Mouse (Mus musculus): ENCODE results near the gene Slc44a1. TPM values are rescaled to one million over a fixed set of nuclear protein-coding genes. Genes with fewer than 3 reads are reported as not detected.

Slc44a1 gene
- polyA plus RNA-seq, 1 experiment: 0.07 TPM

DNA sequence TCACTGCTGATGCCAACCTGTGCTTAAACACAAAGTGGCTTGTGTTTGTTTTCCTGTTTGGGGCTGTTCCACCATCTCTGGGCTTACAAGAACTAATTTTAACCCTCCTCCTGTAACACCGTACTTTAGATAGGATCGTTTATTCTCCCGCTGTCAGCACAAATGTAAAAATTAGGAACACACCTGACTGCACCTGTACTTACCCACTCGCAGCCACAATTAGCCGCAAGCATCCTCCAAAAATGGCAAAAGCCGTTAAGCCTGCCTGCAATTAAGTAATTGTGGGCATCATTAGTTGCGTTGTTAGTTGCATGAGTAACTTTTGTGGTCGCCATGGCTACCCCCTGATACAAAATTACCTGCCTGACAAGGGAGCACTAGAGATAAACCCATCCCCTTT, 31.4 kb upstream of the Slc44a1 start:
- H3K9me3 ChIP-seq (ENCODE audit: control insufficient read depth, low read length): no peaks in the 10 kb centered on the region
- no peak overlapping the region for H3K4me3 ChIP-seq (replicated peaks)
- H3K4me1 ChIP-seq (ENCODE audit: control insufficient read depth): peaks cover 6% of the 10 kb centered on the region; the same call in 1 of the 2 replicates
- no peaks in the 10 kb centered on the region for H3K36me3 ChIP-seq (ENCODE audit: control insufficient read depth)
- TF ChIP-seq TAL1 (IDR thresholded peaks at IDR 0.05; ENCODE audit: low read length) (no peak), GATA1 (IDR thresholded peaks at IDR 0.05; ENCODE audit: low read length) (no peak)
- H3K27me3 ChIP-seq (ENCODE audit: control insufficient read depth): no peaks in the 10 kb centered on the region

DNA sequence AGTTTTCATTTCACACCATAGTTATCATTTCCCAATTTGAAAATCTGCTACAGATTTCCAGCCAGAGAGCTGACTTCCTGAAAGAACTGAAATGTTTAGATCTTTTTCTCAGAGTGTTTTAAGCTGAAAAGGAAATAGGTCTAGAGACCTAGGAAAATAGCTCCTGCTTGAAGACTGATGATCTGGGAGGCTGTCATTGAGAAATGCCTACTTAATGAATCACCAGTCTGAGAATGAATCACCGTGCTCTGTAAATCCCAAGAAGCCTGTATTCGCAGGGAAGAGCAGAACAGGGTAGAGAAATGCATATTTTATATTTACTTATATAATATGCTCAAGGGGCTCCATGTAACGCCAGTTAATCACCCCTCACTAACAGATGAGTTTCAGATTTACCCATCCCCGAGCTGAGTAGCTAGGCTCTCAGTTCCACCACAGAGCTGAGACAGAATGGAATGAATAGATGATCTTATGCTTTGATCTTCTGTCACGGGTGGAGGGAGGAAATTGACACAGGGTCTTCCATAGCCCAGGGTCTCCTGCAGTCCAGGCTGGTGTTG, 30.6 kb upstream of the Slc44a1 start:
- no peak for TF ChIP-seq GATA1 (IDR thresholded peaks at IDR 0.05; ENCODE audit: low read length)
- H3K4me1 ChIP-seq (ENCODE audit: control insufficient read depth): peaks cover 13% of the 10 kb centered on the region; the same call in 1 of the 2 replicates

DNA sequence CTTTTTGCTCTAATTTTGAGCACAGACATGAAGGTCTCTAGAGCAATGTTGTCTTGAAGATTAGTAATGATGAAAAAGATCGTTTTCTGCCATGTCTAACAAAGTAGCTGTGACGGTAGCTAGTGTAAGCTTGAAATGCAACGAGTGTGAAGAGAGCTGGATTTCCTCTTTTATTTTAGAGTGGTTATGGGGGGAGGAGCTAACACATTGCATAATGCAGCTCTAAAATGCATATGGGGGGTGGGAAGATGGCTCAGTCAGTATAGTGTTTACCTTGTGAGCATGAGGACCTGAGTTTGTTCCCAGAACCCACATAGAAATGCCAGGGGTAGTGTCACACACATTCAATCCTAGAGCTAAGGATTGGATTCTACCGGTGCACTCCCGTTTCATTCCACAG, 29.5 kb upstream of the Slc44a1 start:
- Histone ChIP-seq H3K4me1 (ENCODE audit: control insufficient read depth) (peaks cover 13% of the 10 kb centered on the region; the same call in 1 of the 2 replicates), H3K4me3 (replicated peaks) (no peak overlapping the region), H3K27me3 (ENCODE audit: control insufficient read depth) (no peaks in the 10 kb centered on the region), H3K9me3 (ENCODE audit: control insufficient read depth, low read length) (no peaks in the 10 kb centered on the region), H3K36me3 (ENCODE audit: control insufficient read depth) (no peaks in the 10 kb centered on the region)
- no peak for TF ChIP-seq GATA1 (IDR thresholded peaks at IDR 0.05; ENCODE audit: low read length)
- TF ChIP-seq TAL1 (IDR thresholded peaks at IDR 0.05; ENCODE audit: low read length): no peak

More for the DNA sequence above, 30.6 kb upstream of the Slc44a1 start:
- Histone ChIP-seq H3K36me3 (ENCODE audit: control insufficient read depth) (no peaks in the 10 kb centered on the region), H3K9me3 (ENCODE audit: control insufficient read depth, low read length) (no peaks in the 10 kb centered on the region), H3K4me3 (replicated peaks) (no peak overlapping the region), H3K27me3 (ENCODE audit: control insufficient read depth) (no peaks in the 10 kb centered on the region)

- Histone ChIP-seq H3K36me3 (ENCODE audit: control insufficient read depth) (no peaks in the 10 kb centered on the region), H3K4me1 (ENCODE audit: control insufficient read depth) (peaks cover 13% of the 10 kb centered on the region; the same call in 1 of the 2 replicates), H3K9me3 (ENCODE audit: control insufficient read depth, low read length) (no peaks in the 10 kb centered on the region), H3K27me3 (ENCODE audit: control insufficient read depth) (no peaks in the 10 kb centered on the region), H3K4me3 (replicated peaks) (no peak overlapping the region)
- TF ChIP-seq GATA1 (IDR thresholded peaks at IDR 0.05; ENCODE audit: low read length): no peak
- no peak for TF ChIP-seq TAL1 (IDR thresholded peaks at IDR 0.05; ENCODE audit: low read length)
These were observed 28.0 kb upstream of the Slc44a1 start for GRCm38 (mm10) chr4:53411958-53412870.

DNA sequence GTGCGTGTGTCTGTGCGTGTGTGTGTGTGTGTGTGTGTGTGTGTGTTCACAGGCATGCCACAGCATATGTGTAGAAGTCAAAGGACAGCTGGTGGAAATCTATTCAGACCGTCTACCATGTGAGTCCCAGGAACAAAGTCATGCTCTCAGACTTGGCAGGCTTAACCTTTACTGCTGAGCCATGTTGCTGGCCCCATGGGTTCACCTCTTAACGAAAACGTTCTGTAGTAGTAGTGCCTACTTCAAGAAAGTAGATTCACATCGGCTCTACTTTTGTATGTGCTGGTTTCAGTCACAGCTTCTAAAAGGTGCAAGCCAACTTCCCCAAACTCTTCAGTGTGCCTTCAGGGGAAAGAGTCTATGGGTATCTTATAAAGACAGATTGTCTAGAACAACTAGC, 27.2 kb upstream of the Slc44a1 start:
- TF ChIP-seq GATA1 (IDR thresholded peaks at IDR 0.05; ENCODE audit: low read length) (no peak), TAL1 (IDR thresholded peaks at IDR 0.05; ENCODE audit: low read length) (no peak)
- Histone ChIP-seq H3K4me3 (replicated peaks) (no peak overlapping the region), H3K36me3 (ENCODE audit: control insufficient read depth) (no peaks in the 10 kb centered on the region), H3K9me3 (ENCODE audit: control insufficient read depth, low read length) (no peaks in the 10 kb centered on the region), H3K27me3 (ENCODE audit: control insufficient read depth) (no peaks in the 10 kb centered on the region), H3K4me1 (ENCODE audit: control insufficient read depth) (peaks cover 13% of the 10 kb centered on the region; the same call in 1 of the 2 replicates)

- no peaks in the 10 kb centered on the region for H3K36me3 ChIP-seq (ENCODE audit: control insufficient read depth)
- no peak overlapping the region for H3K4me3 ChIP-seq (replicated peaks)
- peaks cover 13% of the 10 kb centered on the region; the same call in 1 of the 2 replicates for H3K4me1 ChIP-seq (ENCODE audit: control insufficient read depth)
- H3K9me3 ChIP-seq (ENCODE audit: control insufficient read depth, low read length): no peaks in the 10 kb centered on the region
- H3K27me3 ChIP-seq (ENCODE audit: control insufficient read depth): no peaks in the 10 kb centered on the region
- TF ChIP-seq GATA1 (IDR thresholded peaks at IDR 0.05; ENCODE audit: low read length): no peak
- no peak for TF ChIP-seq TAL1 (IDR thresholded peaks at IDR 0.05; ENCODE audit: low read length)
These were observed 26.0 kb upstream of the Slc44a1 start for GRCm38 (mm10) chr4:53414031-53414797.

DNA sequence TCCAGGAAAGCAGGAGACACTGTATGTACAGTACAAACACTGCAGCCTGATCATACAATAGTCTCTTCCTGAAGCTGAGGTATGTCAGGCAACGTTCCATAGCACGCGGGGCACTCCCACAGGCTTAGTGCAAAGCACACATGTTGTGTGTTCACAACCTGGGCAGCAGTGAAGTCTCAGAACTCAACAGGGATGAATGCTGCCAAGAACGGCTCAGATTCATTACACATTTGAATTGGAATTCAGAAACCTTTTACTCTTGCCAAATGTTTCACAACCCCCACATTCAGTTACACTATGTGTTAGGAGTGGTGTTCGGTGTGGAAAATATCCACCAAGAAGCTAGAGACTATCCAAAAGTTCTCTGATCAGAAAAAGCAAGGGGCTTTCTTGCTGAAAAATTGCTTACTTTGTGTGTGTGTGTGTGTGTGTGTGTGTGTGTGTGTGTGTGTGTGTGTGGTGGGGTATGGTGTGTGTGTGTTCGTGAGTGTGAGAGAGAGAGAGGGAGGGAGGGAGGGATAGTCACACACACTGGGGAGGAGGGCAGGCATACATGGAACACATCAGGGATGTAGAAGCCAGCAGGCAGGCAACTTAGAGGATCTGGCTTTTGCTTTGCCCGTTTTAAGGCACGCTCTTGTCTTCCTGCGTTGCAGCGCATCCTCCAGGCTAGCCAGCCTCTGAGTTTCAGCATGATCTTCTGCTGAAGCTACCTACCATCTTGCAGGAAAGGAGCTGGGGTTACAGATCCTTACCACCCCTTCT, 24.2 kb upstream of the Slc44a1 start:
- no peak for TF ChIP-seq TAL1 (IDR thresholded peaks at IDR 0.05; ENCODE audit: low read length)
- no peak for TF ChIP-seq GATA1 (IDR thresholded peaks at IDR 0.05; ENCODE audit: low read length)
- no peak overlapping the region for H3K4me3 ChIP-seq (replicated peaks)
- H3K4me1 ChIP-seq (ENCODE audit: control insufficient read depth): peaks cover 13% of the 10 kb centered on the region; the same call in 1 of the 2 replicates
- H3K27me3 ChIP-seq (ENCODE audit: control insufficient read depth): no peaks in the 10 kb centered on the region
- H3K36me3 ChIP-seq (ENCODE audit: control insufficient read depth): no peaks in the 10 kb centered on the region
- no peaks in the 10 kb centered on the region for H3K9me3 ChIP-seq (ENCODE audit: control insufficient read depth, low read length)

DNA sequence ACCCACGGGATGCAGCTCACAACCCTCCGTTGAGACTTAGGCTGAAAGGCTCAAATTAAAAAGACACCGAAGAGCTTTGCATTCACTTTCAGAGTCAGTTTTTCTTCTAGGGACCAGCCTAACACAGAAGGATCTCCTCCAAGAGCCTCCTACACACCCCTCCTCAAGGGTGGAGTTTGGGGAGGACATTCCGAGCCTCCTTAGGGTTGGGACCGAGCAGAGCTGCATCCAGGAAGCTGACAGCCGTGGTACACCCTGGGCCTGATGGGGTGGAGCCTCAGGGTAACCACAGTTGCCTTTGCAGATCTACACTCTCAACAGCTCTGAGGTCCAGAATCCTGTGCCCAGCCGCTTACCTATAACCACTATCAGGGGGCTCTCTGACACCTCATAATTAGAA, 23.3 kb upstream of the Slc44a1 start:
- Histone ChIP-seq H3K4me1 (ENCODE audit: control insufficient read depth) (peaks cover 13% of the 10 kb centered on the region; the same call in 1 of the 2 replicates), H3K36me3 (ENCODE audit: control insufficient read depth) (no peaks in the 10 kb centered on the region), H3K9me3 (ENCODE audit: control insufficient read depth, low read length) (no peaks in the 10 kb centered on the region), H3K4me3 (replicated peaks) (no peak overlapping the region), H3K27me3 (ENCODE audit: control insufficient read depth) (no peaks in the 10 kb centered on the region)
- TF ChIP-seq TAL1 (IDR thresholded peaks at IDR 0.05; ENCODE audit: low read length) (no peak), GATA1 (IDR thresholded peaks at IDR 0.05; ENCODE audit: low read length) (no peak)
